Mouse (Mus musculus): ENCODE measurements around the gene Pdia3.
"Not testable (repeated sequence)": the region's sequence is repeated elsewhere in the genome, so short reads cannot be mapped to it uniquely, and the experiment has no call there.

The Pdia3 gene

GRCm38 (mm10) chr2:121413387-121414042 is at the start of gene Pdia3, which contains the start of gene Catsper2:
Gene Pdia3, plus strand, starts transcription at chr2:121413775.
Gene Catsper2, minus strand, starts transcription at chr2:121413792.
- no peak for TF ChIP-seq GATA4 (IDR thresholded peaks at IDR 0.05; ENCODE audit: insufficient replicate concordance, low read length)

- TF ChIP-seq GATA4 (IDR thresholded peaks at IDR 0.05; ENCODE audit: insufficient replicate concordance, low read length) = no peak
Measured at GRCm38 (mm10) chr2:121368831-121369230, 44.7 kb upstream of the Pdia3 start.

- TF ChIP-seq GATA4 (IDR thresholded peaks at IDR 0.05; ENCODE audit: insufficient replicate concordance, low read length) = no peak
Measured at GRCm38 (mm10) chr2:121370921-121371320, 42.7 kb upstream of the Pdia3 start.

GRCm38 (mm10) chr2:121372266-121372665 is 41.3 kb upstream of the Pdia3 start:
- no peak for TF ChIP-seq GATA4 (IDR thresholded peaks at IDR 0.05; ENCODE audit: insufficient replicate concordance, low read length)

GRCm38 (mm10) chr2:121374766-121375165 is 38.8 kb upstream of the Pdia3 start:
- no peak for TF ChIP-seq GATA4 (IDR thresholded peaks at IDR 0.05; ENCODE audit: insufficient replicate concordance, low read length)

- TF ChIP-seq GATA4 (IDR thresholded peaks at IDR 0.05; ENCODE audit: insufficient replicate concordance, low read length) = not testable (repeated sequence)
Measured at GRCm38 (mm10) chr2:121386961-121387575, 26.5 kb upstream of the Pdia3 start, which contains the start of gene Strc. Gene Strc, minus strand, starts transcription at chr2:121387168.

GRCm38 (mm10) chr2:121396624-121397023 is 17.0 kb upstream of the Pdia3 start:
- TF ChIP-seq GATA4 (IDR thresholded peaks at IDR 0.05; ENCODE audit: insufficient replicate concordance, low read length) = no peak

GRCm38 (mm10) chr2:121403296-121403695 is 10.3 kb upstream of the Pdia3 start:
- no peak for TF ChIP-seq GATA4 (IDR thresholded peaks at IDR 0.05; ENCODE audit: insufficient replicate concordance, low read length)

GRCm38 (mm10) chr2:121408160-121408559 is 5.4 kb upstream of the Pdia3 start:
- no peak for TF ChIP-seq GATA4 (IDR thresholded peaks at IDR 0.05; ENCODE audit: insufficient replicate concordance, low read length)

- no peak for TF ChIP-seq GATA4 (IDR thresholded peaks at IDR 0.05; ENCODE audit: insufficient replicate concordance, low read length)
Measured at GRCm38 (mm10) chr2:121412843-121413386, 660 bp upstream of the Pdia3 start.

- no peak for TF ChIP-seq GATA4 (IDR thresholded peaks at IDR 0.05; ENCODE audit: insufficient replicate concordance, low read length)
Measured at GRCm38 (mm10) chr2:121414139-121414685, 637 bp downstream of the Pdia3 start.

- no peak for TF ChIP-seq GATA4 (IDR thresholded peaks at IDR 0.05; ENCODE audit: insufficient replicate concordance, low read length)
Measured at GRCm38 (mm10) chr2:121415103-121415502, 1.5 kb downstream of the Pdia3 start.

- no peak for TF ChIP-seq GATA4 (IDR thresholded peaks at IDR 0.05; ENCODE audit: insufficient replicate concordance, low read length)
Measured at GRCm38 (mm10) chr2:121415591-121415990, 2.0 kb downstream of the Pdia3 start.

GRCm38 (mm10) chr2:121416356-121416755 is 2.8 kb downstream of the Pdia3 start:
- no peak for TF ChIP-seq GATA4 (IDR thresholded peaks at IDR 0.05; ENCODE audit: insufficient replicate concordance, low read length)

- no peak for TF ChIP-seq GATA4 (IDR thresholded peaks at IDR 0.05; ENCODE audit: insufficient replicate concordance, low read length)
Measured at GRCm38 (mm10) chr2:121418476-121418875, 4.9 kb downstream of the Pdia3 start.

- TF ChIP-seq GATA4 (IDR thresholded peaks at IDR 0.05; ENCODE audit: insufficient replicate concordance, low read length) = no peak
Measured at GRCm38 (mm10) chr2:121423166-121423565, 9.6 kb downstream of the Pdia3 start.

All from liver, adult (tissue).